Comparison of ENCODE assay signal across 24 mouse cellular contexts in genomic region chr10:24357636-24358035, GRCm38 (mm10).
A peak's percentile ranks its signal among the peaks of the same experiment; 100 is the strongest.
DNase-seq lines count a peak whose midpoint lies in the region; ATAC-seq and TF ChIP-seq lines count a peak whose summit lies in the region.
"Had no signal": no experiment of that assay in that cellular context is flagged by ENCODE, and none has a peak within 500 bp of the region (broad histone marks: within the 10 kb centered on the region; RNA-seq: fewer than 3 reads in every experiment).

No protein-coding gene starts in this region.

- H3K9ac ChIP-seq in forebrain, embryonic 15.5 days (replicated peaks) = no peak overlapping the region
- H3K9ac ChIP-seq: embryonic facial prominence, embryonic 12.5 days; forebrain, embryonic 12.5 days; forebrain, postnatal 0 days had no signal

- ATAC-seq in forebrain, embryonic 15.5 days (replicated peaks) = no peak
- ATAC-seq: activated CD4-positive, CD25-positive, alpha-beta regulatory T cell, adult 4 months; forebrain, embryonic 14.5 days; forebrain, postnatal 0 days; Patski had no signal

- DNase-seq in forebrain, embryonic 10.5 days (ENCODE audit: extremely low spot score, low spot score) = no peak
- DNase-seq in ES-CJ7 (ENCODE audit: low read depth, low spot score) (peak; percentile 45), R1 (ENCODE audit: low read depth, low spot score) (peak; percentile 53)
- peak; percentile 39 for DNase-seq in embryo, embryonic 10.5 days (ENCODE audit: low spot score)
- DNase-seq in lung, postnatal 25 days (ENCODE audit: low spot score) = no peak
- DNase-seq in thymus, postnatal 36 days = no peak
- no peak for DNase-seq in lung, adult 2 months
- DNase-seq: adrenal gland, adult 8-10 months; adrenal gland, postnatal 14 days; adrenal gland, postnatal 36 days; cerebellum, adult 11-12 months; cerebellum, adult 2 months; cerebellum, adult 9-10 months; cerebellum, postnatal 10 days; cerebellum, postnatal 25 days; forebrain, postnatal 0 days had no signal

- peak overlapping the region; percentile 4; the same call in 1 of the 2 replicates for H3K27ac ChIP-seq in forebrain, embryonic 10.5 days
- no peak overlapping the region for H3K27ac ChIP-seq in forebrain, embryonic 15.5 days (replicated peaks)
- H3K27ac ChIP-seq: embryonic facial prominence, embryonic 10.5 days; embryonic facial prominence, embryonic 12.5 days; forebrain, embryonic 12.5 days had no signal

- H3K4me3 ChIP-seq in forebrain, embryonic 10.5 days = no peak overlapping the region
- no peak overlapping the region for H3K4me3 ChIP-seq in forebrain, embryonic 15.5 days
- H3K4me3 ChIP-seq in lung, adult 2 months (replicated peaks; ENCODE audit: extremely low read depth, low read depth, low read length) = no peak overlapping the region
- H3K4me3 ChIP-seq: embryonic facial prominence, embryonic 10.5 days; embryonic facial prominence, embryonic 12.5 days; forebrain, embryonic 12.5 days had no signal

- TF ChIP-seq POLR2A in lung, adult 2 months (IDR thresholded peaks at IDR 0.05; ENCODE audit: borderline replicate concordance, extremely low read depth, low read depth, low read length) = no peak

- H3K4me1 ChIP-seq in forebrain, embryonic 10.5 days = peaks cover 8% of the 10 kb centered on the region
- H3K4me1 ChIP-seq in forebrain, embryonic 15.5 days = no peaks in the 10 kb centered on the region
- no peaks in the 10 kb centered on the region for H3K4me1 ChIP-seq in lung, adult 2 months (ENCODE audit: control insufficient read depth, insufficient read depth, low read length)
- H3K4me1 ChIP-seq: embryonic facial prominence, embryonic 12.5 days had no signal

- no peaks in the 10 kb centered on the region for H3K27me3 ChIP-seq in forebrain, embryonic 10.5 days (ENCODE audit: poor library complexity, severe bottlenecking)
- no peaks in the 10 kb centered on the region for H3K27me3 ChIP-seq in forebrain, embryonic 15.5 days
- H3K27me3 ChIP-seq: embryonic facial prominence, embryonic 12.5 days; forebrain, embryonic 12.5 days; Patski had no signal

- H3K36me3 ChIP-seq in forebrain, embryonic 10.5 days (replicated peaks) = no peaks in the 10 kb centered on the region
- no peaks in the 10 kb centered on the region for H3K36me3 ChIP-seq in forebrain, embryonic 15.5 days
- H3K36me3 ChIP-seq: embryonic facial prominence, embryonic 10.5 days; embryonic facial prominence, embryonic 12.5 days; forebrain, embryonic 12.5 days; G1E had no signal

- TF ChIP-seq CTCF in lung, adult 2 months (IDR thresholded peaks at IDR 0.05; ENCODE audit: insufficient read depth, low read length) = no peak

- H3K4me2 ChIP-seq in forebrain, embryonic 15.5 days (replicated peaks) = no peak overlapping the region
- H3K4me2 ChIP-seq: embryonic facial prominence, embryonic 12.5 days; forebrain, embryonic 12.5 days had no signal

- H3K9me3 ChIP-seq in forebrain, embryonic 10.5 days = no peaks in the 10 kb centered on the region
- no peaks in the 10 kb centered on the region for H3K9me3 ChIP-seq in forebrain, embryonic 15.5 days
- H3K9me3 ChIP-seq: embryonic facial prominence, embryonic 10.5 days; embryonic facial prominence, embryonic 12.5 days; forebrain, embryonic 12.5 days; G1E had no signal

- WGBS in forebrain, embryonic 10.5 days = 21% methylated on average over 3 of the region's 3 CpGs
- 16% methylated on average over 3 of the region's 3 CpGs for WGBS in forebrain, embryonic 15.5 days
- 40% methylated on average over 3 of the region's 3 CpGs for WGBS in lung, adult 2 months

Comparison
In these comparisons a context has a peak if more than half of its experiments do, and no peak if none do; other contexts are left out.
1. DNase-seq: peak in ES-CJ7 (single experiment), R1 (single experiment) and embryo, embryonic 10.5 days (single experiment); none in forebrain, embryonic 10.5 days (single experiment), lung, postnatal 25 days (single experiment), thymus, postnatal 36 days (0 of 2) and lung, adult 2 months (single experiment).